Mouse (Mus musculus) spleen, embryonic (tissue): ENCODE results near the gene Aldh18a1.

ENCODE experiments used
- CTCF ChIA-PET: fragments of 350-600 bp; sonication (Branson Sonifier 250); formaldehyde crosslinking; loops from one replicate; lab custom pipeline; 2022; lab: Charles Lee

Aldh18a1 gene

GRCm38 (mm10) chr19:40530323-40530722 is 57.9 kb downstream of the Aldh18a1 start:
- CTCF ChIA-PET, result no interaction called here

GRCm38 (mm10) chr19:40528254-40528653 is 60.0 kb downstream of the Aldh18a1 start:
- CTCF ChIA-PET, result no interaction called here

GRCm38 (mm10) chr19:40526367-40527014 is 61.8 kb downstream of the Aldh18a1 start:
- CTCF ChIA-PET, result interaction anchor here (0.7 kb wide), 1 partner anchor 85 kb away, joined by 3 read pairs; no protein-coding TSS in a partner anchor

- CTCF ChIA-PET, result no interaction called here
These were observed 64.7 kb downstream of the Aldh18a1 start for GRCm38 (mm10) chr19:40523431-40524005.

GRCm38 (mm10) chr19:40520403-40520802 is 67.9 kb downstream of the Aldh18a1 start:
- CTCF ChIA-PET, result interaction anchor here (0.5 to 0.7 kb wide), 2 partner anchors 23 to 1364 kb away, joined by 3 to 5 read pairs; no protein-coding TSS in a partner anchor

GRCm38 (mm10) chr19:40518706-40519105 is 69.6 kb downstream of the Aldh18a1 start:
- CTCF ChIA-PET, result interaction anchor here (0.5 kb wide), 1 partner anchor 1461 kb away, joined by 3 read pairs; no protein-coding TSS in a partner anchor

GRCm38 (mm10) chr19:40515596-40515995 is 72.7 kb downstream of the Aldh18a1 start:
- CTCF ChIA-PET, result no interaction called here

GRCm38 (mm10) chr19:40514376-40514775 is 73.9 kb downstream of the Aldh18a1 start:
- CTCF ChIA-PET, result interaction anchor here (0.6 kb wide), 1 partner anchor 82 kb away, joined by 3 read pairs; no protein-coding TSS in a partner anchor

- CTCF ChIA-PET, result no interaction called here
These were observed 74.6 kb downstream of the Aldh18a1 start, which contains the start of gene Sorbs1 for GRCm38 (mm10) chr19:40513632-40514078. Gene Sorbs1 (minus strand): TSS chr19:40513779.

GRCm38 (mm10) chr19:40512500-40513421 is 75.5 kb downstream of the Aldh18a1 start:
- CTCF ChIA-PET, result no interaction called here

GRCm38 (mm10) chr19:40511679-40512309 is 76.5 kb downstream of the Aldh18a1 start:
- CTCF ChIA-PET, result no interaction called here

- CTCF ChIA-PET, result interaction anchor here (0.6 kb wide), 1 partner anchor 238 kb away, joined by 4 read pairs; the partner anchor contains the start of gene Cc2d2b
These were observed 77.2 kb downstream of the Aldh18a1 start for GRCm38 (mm10) chr19:40511100-40511439.

GRCm38 (mm10) chr19:40510387-40511099 is 77.7 kb downstream of the Aldh18a1 start:
- CTCF ChIA-PET, result interaction anchor here (0.6 kb wide), 1 partner anchor 238 kb away, joined by 4 read pairs; the partner anchor contains the start of gene Cc2d2b

- CTCF ChIA-PET, result interaction anchor here (0.5 to 0.7 kb wide), 2 partner anchors 32 to 33 kb away, joined by 4 to 6 read pairs; no protein-coding TSS in a partner anchor
These were observed 79.0 kb downstream of the Aldh18a1 start for GRCm38 (mm10) chr19:40509274-40509673.

- CTCF ChIA-PET, result no interaction called here
These were observed 79.4 kb downstream of the Aldh18a1 start for GRCm38 (mm10) chr19:40508851-40509250.

- CTCF ChIA-PET, result no interaction called here
These were observed 81.3 kb downstream of the Aldh18a1 start for GRCm38 (mm10) chr19:40506965-40507364.

GRCm38 (mm10) chr19:40504336-40504735 is 83.9 kb downstream of the Aldh18a1 start:
- CTCF ChIA-PET, result no interaction called here
